Mouse (Mus musculus) neural tube, embryonic 12.5 days (tissue): ENCODE measurements around the gene Heatr5a. TPM values are rescaled to one million over a fixed set of nuclear protein-coding genes. Genes with fewer than 3 reads are reported as not detected.

Source experiments
- ATAC-seq: fragments of 200-750 bp; cut with Nextera tagmentation; 2 replicates; pipeline ENCODE4 v1.8.0; 2017; ENCODE audit warnings: low read depth, mild to moderate bottlenecking, moderate TSS enrichment, moderate library complexity; ENCODE audit not compliant: low FRiP score
- H3K27ac ChIP-seq: fragments of 300-500 bp; sonication (generic); 2 replicates; pipeline ENCODE4 v1.5.1; 2016
- H3K27me3 ChIP-seq: fragments of 300-500 bp; sonication (generic); replicated peaks from 2 replicates; pipeline ENCODE4 v1.6.1; 2016; ENCODE audit warnings: mild to moderate bottlenecking
- H3K36me3 ChIP-seq: fragments of 300-500 bp; sonication (generic); 2 replicates; pipeline ENCODE4 v1.6.1; 2016; ENCODE audit warnings: mild to moderate bottlenecking
- H3K4me1 ChIP-seq: fragments of 300-500 bp; sonication (generic); 2 replicates; pipeline ENCODE4 v1.6.1; 2016
- H3K4me2 ChIP-seq: fragments of 300-500 bp; sonication (generic); replicated peaks from 2 replicates; pipeline ENCODE4 v1.6.1; 2016; ENCODE audit warnings: mild to moderate bottlenecking
- H3K4me3 ChIP-seq: fragments of 300-500 bp; sonication (generic); 2 replicates; pipeline ENCODE4 v1.5.1; 2016
- H3K9ac ChIP-seq: fragments of 300-500 bp; sonication (generic); 2 replicates; pipeline ENCODE4 v1.6.1; 2016; ENCODE audit warnings: mild to moderate bottlenecking
- H3K9me3 ChIP-seq: fragments of 300-500 bp; sonication (generic); 2 replicates; pipeline ENCODE4 v1.6.1; 2016; ENCODE audit warnings: mild to moderate bottlenecking
- WGBS: fragments of 180-500 bp; shearing (Covaris S2); methylation state at CpG from one replicate; pipeline ENCODE4 v1.1.7; 2016; 5-methylcytosine and 5-hydroxymethylcytosine counted together
- polyA plus RNA-seq: library from polyadenylated mRNA; unstranded; fragments of >200 nt; fragmentation: Nextera tagmentation; extraction: Ambion mirVana; gene quantifications from 2 replicates; pipeline ENCODE4 v1.2.1, GENCODE M21; 2016

The Heatr5a gene
- polyA plus RNA-seq, result 7.8 and 8.5 TPM in 2 replicates

GRCm38 (mm10) chr12:51971070-51971664 lies at the start of gene Heatr5a:
TSS of gene Heatr5a (minus strand) at chr12:51971321.
- peak within 1 kb of the TSS; percentile 86 for H3K9ac ChIP-seq
- peak within 1 kb of the TSS; percentile 80 for H3K4me2 ChIP-seq
- no peaks in the 10 kb centered on the region for H3K4me1 ChIP-seq
- no peaks in the 10 kb centered on the region for H3K9me3 ChIP-seq
- H3K27me3 ChIP-seq, result no peaks in the 10 kb centered on the region
- WGBS, result under 1% methylated on average over 49 of the region's 53 CpGs
- peak; percentile 95 for ATAC-seq
- H3K27ac ChIP-seq, result peak within 1 kb of the TSS; percentile 72
- H3K36me3 ChIP-seq, result no peaks in the 10 kb centered on the region
- H3K4me3 ChIP-seq, result peak within 1 kb of the TSS; percentile 88

GRCm38 (mm10) chr12:52014494-52015029 lies 43.4 kb upstream of the Heatr5a start:
- H3K27me3 ChIP-seq, result no peaks in the 10 kb centered on the region
- H3K9ac ChIP-seq, result no peak overlapping the region
- H3K4me2 ChIP-seq, result no peak overlapping the region
- H3K4me3 ChIP-seq, result no peak overlapping the region
- H3K27ac ChIP-seq, result no peak overlapping the region
- H3K9me3 ChIP-seq, result no peaks in the 10 kb centered on the region
- no peaks in the 10 kb centered on the region for H3K36me3 ChIP-seq
- WGBS, result 93% methylated on average over 7 of the region's 7 CpGs
- H3K4me1 ChIP-seq, result no peaks in the 10 kb centered on the region
- no peak for ATAC-seq

DNA sequence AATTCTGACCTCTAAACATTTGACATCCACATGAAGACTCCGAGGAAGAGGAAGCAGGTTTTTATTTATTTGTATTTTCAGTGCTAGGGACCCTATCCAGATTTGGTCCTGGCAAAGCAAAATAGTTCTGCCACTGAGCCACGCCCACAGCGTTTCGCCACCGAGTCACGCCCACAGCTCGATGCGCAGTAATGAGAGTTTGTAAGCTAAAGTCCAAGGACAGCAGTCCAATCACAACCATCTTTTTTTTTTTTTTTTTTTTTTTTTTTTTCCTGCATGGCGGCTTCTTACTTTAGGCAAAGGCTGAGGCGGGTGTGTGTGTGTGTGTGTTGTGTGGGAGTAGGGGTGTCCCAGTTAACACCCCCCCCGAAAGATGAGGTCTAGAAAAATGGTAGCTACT lies 42.9 kb upstream of the Heatr5a start:
- H3K27me3 ChIP-seq, result no peaks in the 10 kb centered on the region
- H3K4me2 ChIP-seq, result no peak overlapping the region
- no peak overlapping the region for H3K9ac ChIP-seq
- ATAC-seq, result no peak
- no peaks in the 10 kb centered on the region for H3K4me1 ChIP-seq
- no peaks in the 10 kb centered on the region for H3K36me3 ChIP-seq
- no peak overlapping the region for H3K27ac ChIP-seq
- H3K9me3 ChIP-seq, result no peaks in the 10 kb centered on the region
- 92% methylated on average over 11 of the region's 11 CpGs for WGBS
- H3K4me3 ChIP-seq, result no peak overlapping the region

DNA sequence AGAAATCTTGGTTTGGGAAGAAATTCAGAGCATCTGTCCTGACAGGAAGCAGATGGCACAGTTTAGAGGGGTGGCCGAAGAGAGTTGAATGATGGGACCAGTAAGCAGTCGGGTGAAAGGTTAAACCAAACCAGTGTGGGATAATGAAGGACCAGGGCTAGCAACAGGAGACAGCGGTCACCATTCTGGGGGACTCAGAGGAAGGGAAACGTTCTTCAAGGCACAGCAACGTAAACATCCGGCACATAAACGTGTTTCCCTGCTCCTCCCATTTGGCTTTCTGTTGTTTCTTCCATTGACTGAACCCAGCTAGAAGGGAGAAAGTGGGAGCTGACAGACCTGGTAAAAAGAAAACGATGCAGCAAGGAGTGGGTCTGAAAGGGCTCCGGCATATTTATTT lies 42.2 kb upstream of the Heatr5a start:
- H3K4me2 ChIP-seq, result no peak overlapping the region
- no peaks in the 10 kb centered on the region for H3K27me3 ChIP-seq
- no peak overlapping the region for H3K9ac ChIP-seq
- H3K4me1 ChIP-seq, result no peaks in the 10 kb centered on the region
- no peak overlapping the region for H3K27ac ChIP-seq
- H3K4me3 ChIP-seq, result no peak overlapping the region
- H3K9me3 ChIP-seq, result no peaks in the 10 kb centered on the region
- ATAC-seq, result no peak
- WGBS, result 53% methylated on average over 9 of the region's 9 CpGs
- H3K36me3 ChIP-seq, result no peaks in the 10 kb centered on the region

DNA sequence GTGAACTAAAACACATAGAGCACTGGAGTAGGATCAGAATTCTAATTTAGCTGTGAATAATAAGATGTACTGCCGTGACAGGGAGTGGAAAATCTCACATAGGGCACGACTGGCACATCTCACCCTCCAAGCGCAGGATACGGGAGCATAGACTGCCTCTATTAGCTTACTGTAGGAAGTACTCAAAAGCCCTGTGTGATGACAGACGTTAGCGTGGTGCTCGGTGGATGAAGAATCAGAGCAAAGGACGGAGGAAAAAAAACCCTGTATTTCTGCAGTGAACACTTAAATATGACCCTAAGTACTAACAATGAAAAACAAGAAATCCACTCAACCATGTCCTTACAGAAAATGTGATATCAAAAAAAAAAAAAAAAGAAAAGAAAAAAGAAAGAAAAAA lies 41.0 kb upstream of the Heatr5a start:
- WGBS, result 87% methylated on average over 8 of the region's 8 CpGs
- H3K9me3 ChIP-seq, result no peaks in the 10 kb centered on the region
- no peak for ATAC-seq

DNA sequence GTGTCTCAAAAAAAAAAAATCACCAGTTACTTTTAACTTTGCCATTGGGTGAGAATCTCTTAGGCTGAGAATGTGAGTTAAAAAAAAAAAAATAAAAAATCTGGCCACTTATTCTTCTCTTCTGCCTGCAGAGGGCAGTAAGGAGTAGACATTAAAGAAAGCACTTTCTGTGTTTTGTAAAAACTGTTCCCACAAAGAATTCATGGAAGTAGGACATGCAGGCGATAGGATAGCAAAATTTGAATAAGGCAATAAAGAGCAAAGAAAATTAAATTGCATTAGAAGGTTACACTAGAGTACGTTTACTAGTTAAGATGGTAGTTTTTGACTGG lies 39.5 kb upstream of the Heatr5a start:
- Histone ChIP-seq H3K27ac (no peak overlapping the region), H3K4me3 (no peak overlapping the region), H3K4me1 (no peaks in the 10 kb centered on the region), H3K9me3 (no peaks in the 10 kb centered on the region), H3K4me2 (peak overlapping the region; percentile 50), H3K9ac (no peak overlapping the region), H3K36me3 (no peaks in the 10 kb centered on the region), H3K27me3 (no peaks in the 10 kb centered on the region)
- no peak for ATAC-seq
- WGBS, result 69% methylated on average over 2 of the region's 2 CpGs

More for the DNA sequence above, 41.0 kb upstream of the Heatr5a start:
- no peak overlapping the region for H3K4me2 ChIP-seq
- H3K4me1 ChIP-seq, result no peaks in the 10 kb centered on the region
- no peak overlapping the region for H3K27ac ChIP-seq
- no peaks in the 10 kb centered on the region for H3K27me3 ChIP-seq
- no peaks in the 10 kb centered on the region for H3K36me3 ChIP-seq
- no peak overlapping the region for H3K4me3 ChIP-seq
- H3K9ac ChIP-seq, result no peak overlapping the region

- Histone ChIP-seq H3K4me2 (peak overlapping the region; percentile 50), H3K9me3 (no peaks in the 10 kb centered on the region), H3K4me3 (peak overlapping the region; percentile 20; the same call in 1 of the 2 replicates), H3K9ac (0 out of 2 replicates have a peak overlapping the region, but pooled peaks have one; percentile 8), H3K4me1 (no peaks in the 10 kb centered on the region), H3K36me3 (no peaks in the 10 kb centered on the region), H3K27me3 (no peaks in the 10 kb centered on the region), H3K27ac (peak overlapping the region; percentile 15; the same call in 1 of the 2 replicates)
- 44% methylated on average over 15 of the region's 15 CpGs for WGBS
- ATAC-seq, result peak; percentile 33; the same call in 1 of the 2 replicates
Measured at GRCm38 (mm10) chr12:52009928-52010629, 39.0 kb upstream of the Heatr5a start.

- no peaks in the 10 kb centered on the region for H3K4me1 ChIP-seq
- H3K9me3 ChIP-seq, result no peaks in the 10 kb centered on the region
- 51% methylated on average over 5 of the region's 5 CpGs for WGBS
- H3K27ac ChIP-seq, result no peak overlapping the region
- peak overlapping the region; percentile 63 for H3K4me2 ChIP-seq
- H3K4me3 ChIP-seq, result peak overlapping the region; percentile 67
- H3K27me3 ChIP-seq, result no peaks in the 10 kb centered on the region
- peak; percentile 62 for ATAC-seq
- H3K36me3 ChIP-seq, result no peaks in the 10 kb centered on the region
- 0 out of 2 replicates have a peak overlapping the region, but pooled peaks have one; percentile 68 for H3K9ac ChIP-seq
Measured at GRCm38 (mm10) chr12:52006633-52006994, 35.5 kb upstream of the Heatr5a start.

GRCm38 (mm10) chr12:52005877-52006632 lies 34.9 kb upstream of the Heatr5a start, which contains the start of gene Dtd2:
TSS of gene Dtd2 (minus strand) at chr12:52006501.
- peak within 1 kb of the TSS; percentile 32; the same call in 1 of the 2 replicates for H3K27ac ChIP-seq
- no peaks in the 10 kb centered on the region for H3K9me3 ChIP-seq
- peak; percentile 94 for ATAC-seq
- H3K4me1 ChIP-seq, result no peaks in the 10 kb centered on the region
- no peaks in the 10 kb centered on the region for H3K27me3 ChIP-seq
- H3K36me3 ChIP-seq, result no peaks in the 10 kb centered on the region
- peak within 1 kb of the TSS; percentile 63 for H3K4me2 ChIP-seq
- peak within 1 kb of the TSS; percentile 68 for H3K9ac ChIP-seq
- WGBS, result 2% methylated on average over 46 of the region's 46 CpGs
- peak within 1 kb of the TSS; percentile 67 for H3K4me3 ChIP-seq

GRCm38 (mm10) chr12:52002746-52003145 lies 31.6 kb upstream of the Heatr5a start:
- Histone ChIP-seq H3K4me2 (no peak overlapping the region), H3K27ac (no peak overlapping the region), H3K9ac (no peak overlapping the region), H3K27me3 (no peaks in the 10 kb centered on the region), H3K4me1 (no peaks in the 10 kb centered on the region), H3K36me3 (peaks cover 12% of the 10 kb centered on the region), H3K4me3 (no peak overlapping the region), H3K9me3 (no peaks in the 10 kb centered on the region)
- no peak for ATAC-seq
- 96% methylated on average over 3 of the region's 3 CpGs for WGBS

DNA sequence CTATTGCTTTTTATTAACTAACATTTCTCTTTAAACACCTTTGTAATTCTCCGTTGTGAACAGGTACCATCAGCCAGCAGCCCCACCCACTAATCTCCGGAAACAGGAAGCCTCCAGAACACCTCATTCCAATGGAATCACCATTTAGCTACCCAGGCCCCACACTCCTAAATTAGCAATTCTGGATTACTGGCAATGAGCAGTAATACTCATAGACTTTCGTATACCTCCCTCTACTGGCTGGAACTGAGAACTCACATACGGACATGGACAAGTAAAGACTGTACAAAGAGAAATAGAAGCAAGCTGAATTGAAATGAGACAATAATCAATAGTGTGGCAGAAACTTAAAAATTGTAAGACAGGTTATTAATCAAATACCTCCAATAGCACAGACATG lies 30.4 kb upstream of the Heatr5a start:
- H3K4me3 ChIP-seq, result no peak overlapping the region
- WGBS, result 37% methylated on average over 4 of the region's 4 CpGs
- ATAC-seq, result peak; percentile 59; the same call in 1 of the 2 replicates

DNA sequence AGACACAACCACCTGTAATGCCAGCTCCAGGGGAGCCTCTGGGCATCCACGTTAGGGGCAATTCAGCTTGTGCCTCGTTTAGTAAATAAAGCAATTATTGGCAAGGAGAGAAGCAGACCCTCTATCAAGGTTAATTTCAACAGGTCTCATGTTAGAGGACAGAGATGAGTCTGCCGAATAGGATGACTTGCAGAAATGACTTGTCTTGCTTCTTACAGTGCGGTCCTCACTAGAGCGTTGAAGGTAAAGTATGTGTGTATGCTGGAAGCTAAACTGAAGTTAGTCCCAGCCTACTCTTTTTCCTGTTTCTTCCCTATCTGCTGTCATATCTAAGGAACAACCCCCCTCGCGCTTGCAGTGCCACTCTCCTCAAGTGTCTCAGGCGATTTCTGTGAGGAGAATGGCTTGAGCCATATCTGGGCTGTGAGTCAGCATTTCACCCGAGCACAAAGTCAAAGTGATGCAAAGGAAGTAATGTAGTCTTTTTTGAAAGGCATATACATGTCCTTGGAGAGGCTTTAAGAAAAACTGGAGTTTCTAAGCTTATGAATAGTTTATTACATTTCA lies 27.3 kb upstream of the Heatr5a start:
- 91% methylated on average over 9 of the region's 9 CpGs for WGBS
- Histone ChIP-seq H3K4me3 (no peak overlapping the region), H3K4me2 (no peak overlapping the region), H3K36me3 (peaks cover 21% of the 10 kb centered on the region), H3K9me3 (no peaks in the 10 kb centered on the region), H3K9ac (no peak overlapping the region), H3K4me1 (no peaks in the 10 kb centered on the region), H3K27ac (no peak overlapping the region), H3K27me3 (no peaks in the 10 kb centered on the region)
- ATAC-seq, result no peak

More for the DNA sequence above, 30.4 kb upstream of the Heatr5a start:
- Histone ChIP-seq H3K27ac (no peak overlapping the region), H3K27me3 (no peaks in the 10 kb centered on the region), H3K36me3 (peaks cover 12% of the 10 kb centered on the region), H3K4me1 (no peaks in the 10 kb centered on the region), H3K9ac (no peak overlapping the region), H3K9me3 (no peaks in the 10 kb centered on the region), H3K4me2 (no peak overlapping the region)
